Mouse (Mus musculus) MEL (cell line): ENCODE data around the gene Sp6. TPM values are rescaled to one million over a fixed set of nuclear protein-coding genes. Genes with fewer than 3 reads are reported as not detected.

Experiments
- DNase-seq: peaks from one replicate; pipeline ENCODE4 v3.0.0; 2011; ENCODE audit warnings: low read depth, low spot score
- H3K27ac ChIP-seq: 2 replicates; pipeline ENCODE4 v1.5.1; 2012; ENCODE audit warnings: low read depth, mild to moderate bottlenecking, control low read depth, low read length, moderate library complexity; ENCODE audit not compliant: control insufficient read depth
- H3K27me3 ChIP-seq, 2 experiments: fragments of 150-350 bp in 1 of 2; sonication (generic) in 1 of 2; 2 replicates each; pipeline ENCODE4 v1.6.1; 2012; ENCODE audit warnings: low read length in 2 of 2, mild to moderate bottlenecking in 2 of 2, improper control_type of control experiment in 1 of 2, moderate library complexity in 1 of 2; ENCODE audit not compliant: insufficient read depth in 2 of 2, control insufficient read depth in 1 of 2
- H3K36me3 ChIP-seq, 2 experiments: 2 replicates each; pipeline ENCODE4 v1.6.1; 2012 to 2014; ENCODE audit warnings: low read length in 2 of 2, improper control_type of control experiment in 1 of 2, inconsistent platforms in 1 of 2, mild to moderate bottlenecking in 1 of 2; ENCODE audit not compliant: insufficient read depth in 2 of 2, control insufficient read depth in 1 of 2
- H3K4me1 ChIP-seq, 2 experiments: fragments of 150-350 bp in 1 of 2; sonication (generic) in 1 of 2; 2 replicates each; pipeline ENCODE4 v1.6.1; 2012; ENCODE audit warnings: low read length in 2 of 2, improper control_type of control experiment in 1 of 2, mild to moderate bottlenecking in 1 of 2; ENCODE audit not compliant: insufficient read depth in 2 of 2, control insufficient read depth in 1 of 2
- H3K4me3 ChIP-seq, 2 experiments: fragments of 150-350 bp in 1 of 2; sonication (generic) in 1 of 2; 2 replicates each; pipeline ENCODE4 v1.5.1; 2012; ENCODE audit warnings: low read depth in 2 of 2, low read length in 2 of 2, mild to moderate bottlenecking in 2 of 2, moderate library complexity in 2 of 2, control low read depth in 1 of 2, improper control_type of control experiment in 1 of 2; ENCODE audit not compliant: control insufficient read depth in 1 of 2, insufficient read depth in 1 of 2
- H3K79me2 ChIP-seq: 2 replicates; pipeline ENCODE4 v1.6.1; 2012; ENCODE audit warnings: mild to moderate bottlenecking, low read length, moderate library complexity; ENCODE audit not compliant: control insufficient read depth, poor library complexity, insufficient read depth
- H3K9ac ChIP-seq: 2 replicates; pipeline ENCODE4 v1.6.1; 2012; ENCODE audit warnings: low read depth, mild to moderate bottlenecking, control low read depth, low read length, moderate library complexity; ENCODE audit not compliant: control insufficient read depth, poor library complexity, severe bottlenecking
- H3K9me3 ChIP-seq: fragments of 150-350 bp; sonication (generic); replicated peaks from 2 replicates; pipeline ENCODE4 v1.6.1; 2012; ENCODE audit warnings: mild to moderate bottlenecking, low read length, improper control_type of control experiment, moderate library complexity; ENCODE audit not compliant: insufficient read depth
- BHLHE40 ChIP-seq: IDR thresholded peaks from 2 replicates; pipeline ENCODE4 v1.6.1; 2012; ENCODE audit warnings: low read depth, mild to moderate bottlenecking, inconsistent platforms, low read length, improper control_type of control experiment, borderline replicate concordance
- CHD1 ChIP-seq: IDR thresholded peaks from 2 replicates; pipeline ENCODE4 v1.6.1; 2012; ENCODE audit warnings: low read depth, mild to moderate bottlenecking, inconsistent platforms, low read length, improper control_type of control experiment
- CHD2 ChIP-seq: IDR thresholded peaks from 2 replicates; pipeline ENCODE4 v1.6.1; 2011; ENCODE audit warnings: low read length, improper control_type of control experiment
- CTCF ChIP-seq, 3 experiments: IDR thresholded peaks in 2 of 3; conservative IDR thresholded peaks in 1 of 3; 2 replicates each; pipeline ENCODE4 v1.5.1; 2011 to 2012; ENCODE audit warnings: low read length in 3 of 3, low read depth in 2 of 3, mild to moderate bottlenecking in 2 of 3, improper control_type of control experiment in 1 of 3, inconsistent platforms in 1 of 3, mixed read lengths in 1 of 3, moderate library complexity in 1 of 3; ENCODE audit not compliant: control insufficient read depth in 1 of 3, insufficient read depth in 1 of 3, poor library complexity in 1 of 3, severe bottlenecking in 1 of 3
- ETS1 ChIP-seq: IDR thresholded peaks from 2 replicates; pipeline ENCODE4 v1.6.1; 2012; ENCODE audit warnings: low read depth, mild to moderate bottlenecking, inconsistent platforms, low read length, improper control_type of control experiment, moderate library complexity
- GATA1 ChIP-seq: IDR thresholded peaks from 2 replicates; pipeline ENCODE4 v1.6.1; 2011; ENCODE audit warnings: low read depth, low read length, improper control_type of control experiment
- HCFC1 ChIP-seq: IDR thresholded peaks from 2 replicates; pipeline ENCODE4 v1.6.1; 2012; ENCODE audit warnings: low read depth, mild to moderate bottlenecking, inconsistent platforms, low read length, improper control_type of control experiment, moderate library complexity
- JUND ChIP-seq: IDR thresholded peaks from 2 replicates; pipeline ENCODE4 v1.6.1; 2011; ENCODE audit warnings: low read depth, mild to moderate bottlenecking, improper control_type of control experiment, low read length
- KAT2A ChIP-seq: conservative IDR thresholded peaks from 2 replicates; pipeline ENCODE4 v1.6.1; 2012; ENCODE audit warnings: low read depth, low read length, improper control_type of control experiment, inconsistent platforms
- MAX ChIP-seq: IDR thresholded peaks from 2 replicates; pipeline ENCODE4 v1.6.1; 2011; ENCODE audit warnings: low read length, improper control_type of control experiment
- MAZ ChIP-seq: IDR thresholded peaks from 2 replicates; pipeline ENCODE4 v1.6.1; 2012; ENCODE audit warnings: low read depth, mild to moderate bottlenecking, inconsistent platforms, low read length, improper control_type of control experiment
- MEF2A ChIP-seq: IDR thresholded peaks from 2 replicates; pipeline ENCODE4 v1.6.1; 2014; ENCODE audit warnings: low read depth, mild to moderate bottlenecking, inconsistent platforms, low read length, improper control_type of control experiment; ENCODE audit not compliant: poor library complexity, insufficient replicate concordance, severe bottlenecking; ENCODE audit errors: extremely low read depth
- MYB ChIP-seq: IDR thresholded peaks from 2 replicates; pipeline ENCODE4 v1.6.1; 2011; ENCODE audit warnings: mild to moderate bottlenecking, low read depth, low read length, improper control_type of control experiment
- MYC ChIP-seq: IDR thresholded peaks from 2 replicates; pipeline ENCODE4 v1.6.1; 2011; ENCODE audit warnings: low read depth, mild to moderate bottlenecking, low read length, improper control_type of control experiment, moderate library complexity
- NELFE ChIP-seq: IDR thresholded peaks from 2 replicates; pipeline ENCODE4 v1.6.1; 2011; ENCODE audit warnings: low read depth, low read length, improper control_type of control experiment
- POLR2AphosphoS5 ChIP-seq: IDR thresholded peaks from 2 replicates; pipeline ENCODE4 v1.6.1; 2012; ENCODE audit warnings: low read depth, borderline replicate concordance, mild to moderate bottlenecking, inconsistent platforms, low read length, moderate library complexity, mixed read lengths
- RAD21 ChIP-seq: IDR thresholded peaks from 2 replicates; pipeline ENCODE4 v1.6.1; 2011; ENCODE audit warnings: mild to moderate bottlenecking, low read depth, low read length, improper control_type of control experiment
- RCOR1 ChIP-seq: IDR thresholded peaks from 2 replicates; pipeline ENCODE4 v1.6.1; 2012; ENCODE audit warnings: low read depth, mild to moderate bottlenecking, inconsistent platforms, low read length, improper control_type of control experiment
- SIN3A ChIP-seq: IDR thresholded peaks from 2 replicates; pipeline ENCODE4 v1.6.1; 2012; ENCODE audit warnings: low read length, improper control_type of control experiment, inconsistent platforms
- SMC3 ChIP-seq: IDR thresholded peaks from 2 replicates; pipeline ENCODE4 v1.6.1; 2011; ENCODE audit warnings: low read depth, low read length, improper control_type of control experiment
- TBP ChIP-seq: IDR thresholded peaks from 2 replicates; pipeline ENCODE4 v1.8.0; 2011; ENCODE audit warnings: low read depth, low read length, improper control_type of control experiment
- USF1 ChIP-seq: IDR thresholded peaks from 2 replicates; pipeline ENCODE4 v1.6.1; 2014; ENCODE audit warnings: low read depth, mild to moderate bottlenecking, inconsistent platforms, low read length, improper control_type of control experiment, moderate library complexity
- USF2 ChIP-seq, 2 experiments: IDR thresholded peaks; 2 replicates each; pipeline ENCODE4 v1.6.1; 2011 to 2012; ENCODE audit warnings: improper control_type of control experiment in 2 of 2, low read length in 2 of 2, borderline replicate concordance in 1 of 2, inconsistent platforms in 1 of 2, low read depth in 1 of 2, mild to moderate bottlenecking in 1 of 2; ENCODE audit not compliant: insufficient read depth in 1 of 2
- ZKSCAN1 ChIP-seq: IDR thresholded peaks from 2 replicates; pipeline ENCODE4 v1.6.1; 2012; ENCODE audit warnings: low read depth, mild to moderate bottlenecking, inconsistent platforms, low read length, improper control_type of control experiment, moderate library complexity
- ZMIZ1 ChIP-seq: IDR thresholded peaks from 2 replicates; pipeline ENCODE4 v1.6.1; 2012; ENCODE audit warnings: low read depth, mild to moderate bottlenecking, inconsistent platforms, low read length, improper control_type of control experiment, moderate library complexity
- polyA plus RNA-seq, 2 experiments: library from polyadenylated mRNA; stranded (reverse) in 1 of 2; unstranded in 1 of 2; fragments of >175 nt in 1 of 2; fragments of >200 nt in 1 of 2; gene quantifications; 2 replicates each; pipeline versions ENCODE4 v1.2.1 to v1.2.4; 2012; ENCODE audit warnings: low replicate concordance in 2 of 2, low read depth in 1 of 2; ENCODE audit not compliant: insufficient read length in 2 of 2, insufficient read depth in 1 of 2, missing spikeins in 1 of 2
- total RNA-seq: library from RNA; depleted of rRNA; stranded (reverse); fragments of 300-350 nt; gene quantifications from 2 replicates; pipeline ENCODE4 v1.2.3, GENCODE M21; 2012

The Sp6 gene
- total and polyA plus RNA-seq, 3 experiments, result 0.04 TPM; not detected in 2

GRCm38 (mm10) chr11:97029686-97030417 lies 16.7 kb downstream of the Sp6 start, which contains the start of gene Scrn2 (continued):
- TF ChIP-seq ZKSCAN1, result no peak
- TF ChIP-seq ETS1, result peak; percentile 35; the same call in 1 of the 2 replicates
- peak; percentile 25; the same call in 1 of the 2 replicates for TF ChIP-seq KAT2A
- no peak for TF ChIP-seq JUND
- TF ChIP-seq, all 39 proteins: peak for 23

GRCm38 (mm10) chr11:97030426-97030825 lies 17.2 kb downstream of the Sp6 start:
- Histone ChIP-seq H3K27ac (peak overlapping the region; percentile 66), H3K4me3 (peak overlapping the region; percentile 90 to 94)
- TF ChIP-seq NELFE (no peak; the same call in 1 of the 2 replicates), ZMIZ1 (no peak), USF1 (0 out of 2 replicates have a peak, but pooled peaks have one; percentile 1), MEF2A (no peak), CHD1 (0 out of 2 replicates have a peak, but pooled peaks have one; percentile 55), USF2 (IDR thresholded peaks at IDR 0.05; ENCODE audit: borderline replicate concordance in 1 of 2, insufficient read depth in 1 of 2, low read depth in 1 of 2, low read length in 2 of 2) (no peak), JUND (no peak)

GRCm38 (mm10) chr11:97031977-97032376 lies 18.8 kb downstream of the Sp6 start:
- Histone ChIP-seq H3K4me3 (no peak overlapping the region), H3K79me2 (peaks cover 6% of the 10 kb centered on the region), H3K27ac (no peak overlapping the region), H3K36me3 (peaks cover 0 to 8% of the 10 kb centered on the region in 2 experiments; a peak in 2 of 4 replicates), H3K9ac (no peak overlapping the region), H3K27me3 (no peaks in the 10 kb centered on the region), H3K4me1 (peaks cover 5 to 11% of the 10 kb centered on the region in 2 experiments), H3K9me3 (no peaks in the 10 kb centered on the region)
- TF ChIP-seq POLR2AphosphoS5 (no peak), ZMIZ1 (no peak), MAZ (no peak), TBP (no peak), CHD2 (no peak), MAX (no peak), RAD21 (no peak), CTCF (IDR thresholded peaks at IDR 0.05 in 2 of 3, conservative IDR thresholded peaks at IDR 0.05 in 1 of 3; ENCODE audit: control insufficient read depth in 1 of 3, insufficient read depth in 1 of 3, low read depth in 2 of 3, low read length in 3 of 3, poor library complexity in 1 of 3, severe bottlenecking in 1 of 3) (no peak), HCFC1 (no peak), GATA1 (no peak), NELFE (no peak), RCOR1 (no peak), MYB (no peak), SMC3 (no peak), BHLHE40 (no peak), MEF2A (no peak), USF1 (no peak), MYC (no peak), SIN3A (no peak), CHD1 (no peak)
- no peak for DNase-seq

More at GRCm38 (mm10) chr11:97030426-97030825, 17.2 kb downstream of the Sp6 start:
- Histone ChIP-seq H3K4me1 (peaks cover 5 to 15% of the 10 kb centered on the region in 2 experiments), H3K9ac (peak overlapping the region; percentile 90), H3K27me3 (no peaks in the 10 kb centered on the region), H3K36me3 (peaks cover 0 to 8% of the 10 kb centered on the region in 2 experiments; a peak in 2 of 4 replicates), H3K79me2 (peaks cover 6% of the 10 kb centered on the region), H3K9me3 (no peaks in the 10 kb centered on the region)
- no peak for DNase-seq
